Mouse (Mus musculus): ENCODE measurements around the gene Senp8.
A peak's percentile ranks its signal among the peaks of the same experiment; 100 is the strongest.

Gene Senp8

GRCm38 (mm10) chr9:59716275-59716898, 34.1 kb downstream of the Senp8 start:
- peak; percentile 64 for DNase-seq (ENCODE audit: low spot score)

GRCm38 (mm10) chr9:59709225-59709624, 41.3 kb downstream of the Senp8 start:
- DNase-seq (ENCODE audit: low spot score), result peak; percentile 89

- peak; percentile 87 for DNase-seq (ENCODE audit: low spot score)
These were observed 43.4 kb downstream of the Senp8 start for GRCm38 (mm10) chr9:59706850-59707825.

GRCm38 (mm10) chr9:59703099-59703498, 47.4 kb downstream of the Senp8 start:
- no peak for DNase-seq (ENCODE audit: low spot score)

- DNase-seq (ENCODE audit: low spot score), result no peak
These were observed 49.4 kb downstream of the Senp8 start for GRCm38 (mm10) chr9:59701094-59701493.

GRCm38 (mm10) chr9:59696381-59696780, 54.1 kb downstream of the Senp8 start:
- DNase-seq (ENCODE audit: low spot score), result peak; percentile 90

GRCm38 (mm10) chr9:59695451-59695813, 55.1 kb downstream of the Senp8 start:
- no peak for DNase-seq (ENCODE audit: low spot score)

GRCm38 (mm10) chr9:59694571-59695450, 55.7 kb downstream of the Senp8 start:
- DNase-seq (ENCODE audit: low spot score), result peak; percentile 80

- DNase-seq (ENCODE audit: low spot score), result peak; percentile 66
These were observed 58.4 kb downstream of the Senp8 start for GRCm38 (mm10) chr9:59692145-59692544.

- peak; percentile 95 for DNase-seq (ENCODE audit: low spot score)
These were observed 58.8 kb downstream of the Senp8 start for GRCm38 (mm10) chr9:59691635-59692094.

- peak; percentile 79 for DNase-seq (ENCODE audit: low spot score)
These were observed 63.0 kb downstream of the Senp8 start for GRCm38 (mm10) chr9:59687416-59688046.

Measured in lung, postnatal 25 days (tissue).